Mouse (Mus musculus): ENCODE data around the gene Zyx. TPM values are rescaled to one million over a fixed set of nuclear protein-coding genes. Genes with fewer than 3 reads are reported as not detected.

Gene Zyx
- total and polyA plus RNA-seq, 3 experiments = 0.86 to 11.4 (median 2.2) TPM

GRCm38 (mm10) chr6:42397041-42397657 is 47.7 kb downstream of the Zyx start:
- Histone ChIP-seq H3K4me1 (ENCODE audit: control insufficient read depth in 1 of 2, insufficient read depth in 2 of 2) (peaks cover 8 to 40% of the 10 kb centered on the region in 2 experiments), H3K4me3 (replicated peaks in 1 of 3; ENCODE audit: low read depth in 2 of 3, low read length in 2 of 3, poor library complexity in 1 of 3) (no peak overlapping the region), H3K79me2 (replicated peaks; ENCODE audit: control insufficient read depth, extremely low read depth, insufficient read depth, poor library complexity, severe bottlenecking) (no peaks in the 10 kb centered on the region), H3K36me3 (replicated peaks in 1 of 2; ENCODE audit: control insufficient read depth in 1 of 2, insufficient read depth in 1 of 2, low read length in 1 of 2) (no peaks in the 10 kb centered on the region), H3K9ac (ENCODE audit: insufficient read depth, low read depth) (no peak overlapping the region), H3K27me3 (replicated peaks) (no peaks in the 10 kb centered on the region), H3K9me3 (replicated peaks; ENCODE audit: low read length) (no peaks in the 10 kb centered on the region), H3K4me2 (ENCODE audit: insufficient read depth, low read depth, poor library complexity, severe bottlenecking) (no peak overlapping the region), H3K27ac (ENCODE audit: insufficient read depth, low read depth) (no peak overlapping the region)
- TF ChIP-seq TCF12 (IDR thresholded peaks at IDR 0.05; ENCODE audit: low read depth, low read length) (0 out of 2 replicates have a peak, but pooled peaks have one; percentile 47), TBP (conservative IDR thresholded peaks at IDR 0.05; ENCODE audit: low read depth, low read length) (no peak), RCOR1 (conservative IDR thresholded peaks at IDR 0.05; ENCODE audit: low read depth, low read length) (peak; percentile 66; the same call in 1 of the 2 replicates), EP300 (IDR thresholded peaks at IDR 0.05; ENCODE audit: low read length) (peak; percentile 98), MYC (IDR thresholded peaks at IDR 0.05; ENCODE audit: low read depth, low read length) (no peak), IRF4 (IDR thresholded peaks at IDR 0.05; ENCODE audit: low read depth, low read length) (peak; percentile 81), ZNF384 (IDR thresholded peaks at IDR 0.05; ENCODE audit: low read depth, low read length) (no peak)
- peak; percentile 43 for DNase-seq (ENCODE audit: extremely low read depth)
- in situ Hi-C loops (cut with MboI; ENCODE audit: low pct_ligation_motif_present, low pct_unique_long_range_greater_than_20kb, low sequenced_read_pairs) (no loop called here), dilution Hi-C loops (cut with MboI; ENCODE audit: extremely low pct_ligation_motif_present, extremely low pct_unique_long_range_greater_than_20kb, low sequenced_read_pairs) (no loop called here)

DNA sequence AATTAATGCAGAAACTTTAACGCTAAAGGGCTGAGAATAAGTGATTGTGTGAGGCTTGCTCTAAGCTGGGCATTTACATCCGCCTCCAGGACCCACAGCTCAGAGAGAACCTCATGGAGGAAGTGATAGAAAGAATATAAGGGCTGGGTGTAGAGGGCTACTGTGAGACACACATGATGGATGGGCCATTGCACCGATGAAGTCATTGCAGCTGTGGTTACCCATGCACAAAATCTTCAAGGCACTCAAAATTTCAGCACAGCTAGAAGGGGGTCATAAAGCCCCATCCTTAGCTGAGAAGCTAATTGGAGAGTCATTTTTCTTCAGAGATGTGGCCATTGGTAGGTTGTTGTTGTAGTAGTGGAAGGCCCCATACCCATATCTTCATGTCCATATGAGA is 48.9 kb downstream of the Zyx start:
- peak; percentile 48 for DNase-seq (ENCODE audit: extremely low read depth)
- H3K4me3 ChIP-seq (replicated peaks in 1 of 3; ENCODE audit: low read depth in 2 of 3, low read length in 2 of 3, poor library complexity in 1 of 3) = no peak overlapping the region
- in situ Hi-C loops (cut with MboI; ENCODE audit: low pct_ligation_motif_present, low pct_unique_long_range_greater_than_20kb, low sequenced_read_pairs) = no loop called here
- dilution Hi-C loops (cut with MboI; ENCODE audit: extremely low pct_ligation_motif_present, extremely low pct_unique_long_range_greater_than_20kb, low sequenced_read_pairs) = no loop called here
- no peaks in the 10 kb centered on the region for H3K9me3 ChIP-seq (replicated peaks; ENCODE audit: low read length)
- peaks cover 8 to 40% of the 10 kb centered on the region in 2 experiments for H3K4me1 ChIP-seq (ENCODE audit: control insufficient read depth in 1 of 2, insufficient read depth in 2 of 2)
- no peaks in the 10 kb centered on the region for H3K79me2 ChIP-seq (replicated peaks; ENCODE audit: control insufficient read depth, extremely low read depth, insufficient read depth, poor library complexity, severe bottlenecking)
- no peak overlapping the region for H3K9ac ChIP-seq (ENCODE audit: insufficient read depth, low read depth)
- no peak overlapping the region for H3K4me2 ChIP-seq (ENCODE audit: insufficient read depth, low read depth, poor library complexity, severe bottlenecking)
- H3K27ac ChIP-seq (ENCODE audit: insufficient read depth, low read depth) = no peak overlapping the region
- TF ChIP-seq CTCF (conservative IDR thresholded peaks at IDR 0.05 in 1 of 2, IDR thresholded peaks at IDR 0.05 in 1 of 2; ENCODE audit: low read depth in 2 of 2, low read length in 2 of 2) (no peak), ETS1 (conservative IDR thresholded peaks at IDR 0.05; ENCODE audit: low read depth, low read length) (peak; percentile 25; the same call in 1 of the 2 replicates), JUN (IDR thresholded peaks at IDR 0.05; ENCODE audit: insufficient read depth, low read depth, low read length) (peak; percentile 40; the same call in 1 of the 2 replicates)
- no peaks in the 10 kb centered on the region for H3K27me3 ChIP-seq (replicated peaks)
- H3K36me3 ChIP-seq (replicated peaks in 1 of 2; ENCODE audit: control insufficient read depth in 1 of 2, insufficient read depth in 1 of 2, low read length in 1 of 2) = no peaks in the 10 kb centered on the region

DNA sequence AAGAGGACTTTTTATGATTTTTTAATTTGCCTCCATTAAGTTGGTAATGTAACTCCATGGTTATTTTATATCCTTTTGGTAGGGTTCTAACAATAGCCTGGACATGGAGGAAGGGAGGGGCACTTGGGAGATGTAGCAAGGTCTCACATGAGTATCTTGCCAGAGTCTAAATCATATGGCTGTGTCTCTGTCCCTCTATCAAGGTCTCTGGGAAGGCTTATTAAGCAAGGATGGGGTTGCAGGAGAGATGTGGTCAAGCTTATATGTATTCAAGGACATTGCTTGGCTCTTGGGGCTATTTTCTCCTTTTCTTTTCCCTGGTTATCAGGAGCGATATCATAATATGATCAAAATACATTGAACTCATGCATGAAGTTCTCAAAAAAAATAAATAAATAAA is 49.6 kb downstream of the Zyx start:
- Histone ChIP-seq H3K9ac (ENCODE audit: insufficient read depth, low read depth) (no peak overlapping the region), H3K27ac (ENCODE audit: insufficient read depth, low read depth) (no peak overlapping the region)
- TF ChIP-seq POLR2A (IDR thresholded peaks at IDR 0.05; ENCODE audit: low read depth, low read length) (no peak), USF2 (conservative IDR thresholded peaks at IDR 0.05; ENCODE audit: low read depth, low read length) (no peak), ZMIZ1 (IDR thresholded peaks at IDR 0.05; ENCODE audit: low read depth, low read length) (no peak), TBP (conservative IDR thresholded peaks at IDR 0.05; ENCODE audit: low read depth, low read length) (no peak), ETS1 (conservative IDR thresholded peaks at IDR 0.05; ENCODE audit: low read depth, low read length) (no peak), MEF2A (IDR thresholded peaks at IDR 0.05; ENCODE audit: borderline replicate concordance, low read depth, low read length) (no peak), HCFC1 (IDR thresholded peaks at IDR 0.05; ENCODE audit: low read depth, low read length) (no peak), USF1 (IDR thresholded peaks at IDR 0.05; ENCODE audit: low read depth, low read length) (no peak), ZC3H11A (IDR thresholded peaks at IDR 0.05; ENCODE audit: low read depth, low read length) (no peak), MAZ (IDR thresholded peaks at IDR 0.05; ENCODE audit: low read depth, low read length) (no peak), UBTF (IDR thresholded peaks at IDR 0.05; ENCODE audit: low read depth, low read length) (no peak), TCF12 (IDR thresholded peaks at IDR 0.05; ENCODE audit: low read depth, low read length) (no peak)

More for the DNA sequence above, 49.6 kb downstream of the Zyx start:
- Histone ChIP-seq H3K4me1 (ENCODE audit: control insufficient read depth in 1 of 2, insufficient read depth in 2 of 2) (peaks cover 8 to 40% of the 10 kb centered on the region in 2 experiments), H3K79me2 (replicated peaks; ENCODE audit: control insufficient read depth, extremely low read depth, insufficient read depth, poor library complexity, severe bottlenecking) (no peaks in the 10 kb centered on the region), H3K9me3 (replicated peaks; ENCODE audit: low read length) (no peaks in the 10 kb centered on the region), H3K4me2 (ENCODE audit: insufficient read depth, low read depth, poor library complexity, severe bottlenecking) (no peak overlapping the region), H3K4me3 (replicated peaks in 1 of 3; ENCODE audit: low read depth in 2 of 3, low read length in 2 of 3, poor library complexity in 1 of 3) (no peak overlapping the region), H3K27me3 (replicated peaks) (no peaks in the 10 kb centered on the region), H3K36me3 (replicated peaks in 1 of 2; ENCODE audit: control insufficient read depth in 1 of 2, insufficient read depth in 1 of 2, low read length in 1 of 2) (no peaks in the 10 kb centered on the region)
- no peak for DNase-seq (ENCODE audit: extremely low read depth)
- in situ Hi-C loops (cut with MboI; ENCODE audit: low pct_ligation_motif_present, low pct_unique_long_range_greater_than_20kb, low sequenced_read_pairs) = no loop called here
- dilution Hi-C loops (cut with MboI; ENCODE audit: extremely low pct_ligation_motif_present, extremely low pct_unique_long_range_greater_than_20kb, low sequenced_read_pairs) = no loop called here
